Mouse (Mus musculus): ENCODE results near the gene Map4k5. TPM values are rescaled to one million over a fixed set of nuclear protein-coding genes. Genes with fewer than 3 reads are reported as not detected.

Gene Map4k5
- polyA plus RNA-seq, 1 experiment from 2014 or later = 32.0 TPM

DNA sequence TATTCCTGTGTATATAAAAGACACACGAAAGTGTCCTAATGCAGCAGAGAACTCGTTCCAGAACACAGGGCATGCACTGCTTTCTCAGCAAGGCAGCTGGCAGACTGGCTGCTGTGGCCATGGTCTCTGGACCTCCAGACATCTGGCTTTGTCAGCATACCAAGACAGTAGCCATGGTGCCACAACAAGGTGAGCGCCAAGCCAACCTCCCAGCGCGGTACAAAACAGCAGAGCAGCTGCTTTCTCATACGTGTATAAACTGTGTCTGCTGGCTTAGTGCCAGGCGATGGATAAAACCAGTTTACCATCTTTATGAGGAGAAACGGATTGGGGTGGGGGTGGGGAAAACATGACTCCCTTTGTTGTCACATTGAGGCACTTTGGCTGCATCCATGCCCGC lies 127.5 kb downstream of the Map4k5 start:
- H3K27ac ChIP-seq (ENCODE audit: low read depth) = no peak overlapping the region
- H3K4me3 ChIP-seq (ENCODE audit: low read depth, low read length) = no peak overlapping the region
- DNase-seq (ENCODE audit: low spot score) = no peak
- no peaks in the 10 kb centered on the region for H3K9me3 ChIP-seq (ENCODE audit: control insufficient read depth, low read length)
- no peaks in the 10 kb centered on the region for H3K27me3 ChIP-seq (replicated peaks; ENCODE audit: control insufficient read depth, insufficient read depth, low read length)
- ATAC-seq (replicated peaks; ENCODE audit: low FRiP score, low TSS enrichment, low read depth) = no peak
- no peak overlapping the region for H3K4me2 ChIP-seq (ENCODE audit: low read length)
- no peak overlapping the region for H3K9ac ChIP-seq (ENCODE audit: low read length)
- no peaks in the 10 kb centered on the region for H3K36me3 ChIP-seq (ENCODE audit: control insufficient read depth, insufficient read depth, low read length)
- H3K4me1 ChIP-seq (replicated peaks; ENCODE audit: control insufficient read depth, insufficient read depth, low read length) = no peaks in the 10 kb centered on the region; the same call in 1 of the 2 replicates
- 60% methylated on average over 9 of the region's 9 CpGs for WGBS

DNA sequence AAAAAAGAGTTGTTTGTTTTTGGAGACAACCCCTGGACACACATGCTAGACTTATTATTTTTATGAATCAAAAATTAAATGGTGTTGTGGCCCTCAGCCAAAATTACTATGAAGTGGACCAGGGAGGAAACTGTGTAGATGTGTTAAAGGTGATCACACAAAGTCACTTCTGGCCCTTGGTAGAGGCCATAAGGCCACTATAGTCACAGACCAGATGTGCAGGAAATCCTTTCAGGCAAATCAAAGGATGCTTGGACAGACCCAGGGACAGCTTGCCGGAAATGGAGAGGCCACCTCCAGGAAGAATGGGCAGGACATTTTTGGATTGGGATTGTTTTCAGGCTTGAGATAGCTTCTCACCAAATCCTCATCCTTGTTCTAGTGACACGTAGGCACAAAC lies 131.4 kb downstream of the Map4k5 start:
- ATAC-seq (replicated peaks; ENCODE audit: low FRiP score, low TSS enrichment, low read depth) (no peak), DNase-seq (ENCODE audit: low spot score) (no peak)
- 71% methylated on average over 2 of the region's 2 CpGs for WGBS
- no peak overlapping the region for H3K9ac ChIP-seq (ENCODE audit: low read length)
- H3K9me3 ChIP-seq (ENCODE audit: control insufficient read depth, low read length) = no peaks in the 10 kb centered on the region
- no peaks in the 10 kb centered on the region for H3K27me3 ChIP-seq (replicated peaks; ENCODE audit: control insufficient read depth, insufficient read depth, low read length)
- no peak overlapping the region for H3K4me3 ChIP-seq (ENCODE audit: low read depth, low read length)
- H3K4me1 ChIP-seq (replicated peaks; ENCODE audit: control insufficient read depth, insufficient read depth, low read length) = peaks cover 22% of the 10 kb centered on the region
- H3K27ac ChIP-seq (ENCODE audit: low read depth) = no peak overlapping the region
- no peak overlapping the region for H3K4me2 ChIP-seq (ENCODE audit: low read length)
- no peaks in the 10 kb centered on the region for H3K36me3 ChIP-seq (ENCODE audit: control insufficient read depth, insufficient read depth, low read length)

DNA sequence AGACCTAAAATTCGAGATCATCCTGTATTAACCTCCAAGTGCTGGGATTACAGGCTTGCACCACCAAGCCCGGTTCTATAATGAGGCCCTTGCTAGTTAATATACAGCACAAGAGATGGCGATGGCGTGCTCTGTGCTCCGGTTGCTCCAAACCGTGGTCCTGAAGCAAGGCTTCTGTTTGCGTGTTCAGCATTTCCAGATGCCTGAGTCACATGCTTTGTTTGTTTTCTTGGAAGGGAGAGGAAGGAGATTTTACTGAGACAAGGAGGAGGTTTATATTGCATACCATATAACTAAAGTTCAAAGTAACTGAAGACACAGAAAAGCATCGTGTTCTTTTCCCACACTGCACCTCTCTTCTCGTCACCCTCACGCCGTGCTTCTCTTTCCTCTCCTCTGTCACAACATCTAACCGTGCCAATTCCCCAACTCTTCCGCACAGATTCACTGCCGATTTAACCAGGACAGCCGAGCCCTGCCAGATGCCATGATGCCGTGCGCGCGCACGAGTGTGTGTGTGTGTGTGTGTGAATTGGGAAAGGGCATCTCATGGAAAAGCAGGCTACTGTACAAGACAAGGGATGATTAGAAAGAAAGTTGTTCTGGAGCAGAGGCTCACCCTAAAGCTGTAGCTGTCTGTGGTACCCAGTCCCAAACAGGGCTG lies 132.1 kb downstream of the Map4k5 start:
- WGBS = 83% methylated on average over 20 of the region's 20 CpGs
- Histone ChIP-seq H3K27ac (ENCODE audit: low read depth) (no peak overlapping the region), H3K4me1 (replicated peaks; ENCODE audit: control insufficient read depth, insufficient read depth, low read length) (peaks cover 22% of the 10 kb centered on the region), H3K9me3 (ENCODE audit: control insufficient read depth, low read length) (no peaks in the 10 kb centered on the region), H3K36me3 (ENCODE audit: control insufficient read depth, insufficient read depth, low read length) (no peaks in the 10 kb centered on the region), H3K9ac (ENCODE audit: low read length) (no peak overlapping the region), H3K27me3 (replicated peaks; ENCODE audit: control insufficient read depth, insufficient read depth, low read length) (no peaks in the 10 kb centered on the region), H3K4me2 (ENCODE audit: low read length) (no peak overlapping the region), H3K4me3 (ENCODE audit: low read depth, low read length) (no peak overlapping the region)
- DNase-seq (ENCODE audit: low spot score) (no peak), ATAC-seq (replicated peaks; ENCODE audit: low FRiP score, low TSS enrichment, low read depth) (no peak)

DNA sequence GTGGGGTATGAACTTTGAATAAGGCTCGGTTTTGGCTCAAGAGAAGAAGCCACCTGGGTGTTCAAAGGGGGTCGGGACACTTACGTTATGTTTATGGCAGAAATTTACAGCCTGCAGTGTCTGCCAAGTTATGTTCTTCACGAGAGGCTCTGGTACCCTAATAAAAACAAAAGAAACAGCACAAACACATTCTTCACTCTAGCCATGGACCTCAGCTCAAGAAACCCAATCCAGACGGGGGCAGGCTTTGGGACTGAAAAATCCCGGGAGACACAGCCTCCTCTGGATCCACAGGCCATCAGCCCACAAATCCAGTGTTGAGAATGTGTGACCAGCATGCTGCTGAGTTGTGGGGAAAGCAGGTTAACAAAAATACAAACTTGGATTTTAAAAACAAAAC lies 133.0 kb downstream of the Map4k5 start:
- no peak overlapping the region for H3K4me3 ChIP-seq (ENCODE audit: low read depth, low read length)
- no peak for DNase-seq (ENCODE audit: low spot score)
- no peaks in the 10 kb centered on the region for H3K9me3 ChIP-seq (ENCODE audit: control insufficient read depth, low read length)
- no peak for ATAC-seq (replicated peaks; ENCODE audit: low FRiP score, low TSS enrichment, low read depth)
- H3K27me3 ChIP-seq (replicated peaks; ENCODE audit: control insufficient read depth, insufficient read depth, low read length) = no peaks in the 10 kb centered on the region
- no peak overlapping the region for H3K4me2 ChIP-seq (ENCODE audit: low read length)
- H3K9ac ChIP-seq (ENCODE audit: low read length) = no peak overlapping the region
- 33% methylated on average over 6 of the region's 6 CpGs for WGBS
- H3K4me1 ChIP-seq (replicated peaks; ENCODE audit: control insufficient read depth, insufficient read depth, low read length) = peaks cover 22% of the 10 kb centered on the region
- no peak overlapping the region; the same call in 1 of the 2 replicates for H3K27ac ChIP-seq (ENCODE audit: low read depth)
- H3K36me3 ChIP-seq (ENCODE audit: control insufficient read depth, insufficient read depth, low read length) = no peaks in the 10 kb centered on the region

DNA sequence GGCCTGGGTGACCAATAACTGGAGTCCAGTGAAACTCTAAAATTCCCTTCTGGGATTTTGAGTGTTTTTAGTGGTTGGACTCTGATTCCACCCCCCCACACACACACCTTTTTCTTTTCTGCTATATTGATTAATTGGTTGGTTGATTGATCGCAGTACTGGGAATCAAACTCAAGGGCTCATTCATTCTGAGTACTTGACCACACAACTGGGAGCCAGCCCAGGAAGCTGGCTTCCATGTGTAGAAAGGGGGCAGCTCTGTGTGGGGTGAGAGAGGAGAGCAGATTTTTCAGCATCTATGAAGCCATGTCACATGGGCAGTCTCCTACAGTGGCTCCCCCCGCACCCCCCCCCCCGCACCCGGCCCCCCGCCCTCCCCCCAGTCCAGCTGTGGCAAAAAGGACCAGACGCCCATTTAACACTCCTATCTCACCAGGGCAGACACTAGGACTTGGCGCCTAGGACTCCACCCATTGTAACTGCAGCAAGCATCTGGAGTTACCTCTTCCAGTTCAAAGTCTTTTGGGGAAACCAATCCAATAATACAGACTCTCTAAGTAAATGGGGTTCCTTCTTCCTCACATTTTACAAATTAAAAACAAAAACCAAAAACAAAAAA lies 133.6 kb downstream of the Map4k5 start:
- Histone ChIP-seq H3K4me3 (ENCODE audit: low read depth, low read length) (no peak overlapping the region), H3K27ac (ENCODE audit: low read depth) (peak overlapping the region; percentile 58), H3K36me3 (ENCODE audit: control insufficient read depth, insufficient read depth, low read length) (no peaks in the 10 kb centered on the region), H3K4me1 (replicated peaks; ENCODE audit: control insufficient read depth, insufficient read depth, low read length) (peaks cover 22% of the 10 kb centered on the region), H3K9ac (ENCODE audit: low read length) (no peak overlapping the region), H3K4me2 (ENCODE audit: low read length) (peak overlapping the region; percentile 59), H3K27me3 (replicated peaks; ENCODE audit: control insufficient read depth, insufficient read depth, low read length) (no peaks in the 10 kb centered on the region), H3K9me3 (ENCODE audit: control insufficient read depth, low read length) (no peaks in the 10 kb centered on the region)
- WGBS = 37% methylated on average over 7 of the region's 7 CpGs
- DNase-seq (ENCODE audit: low spot score) = no peak
- no peak for ATAC-seq (replicated peaks; ENCODE audit: low FRiP score, low TSS enrichment, low read depth)

DNA sequence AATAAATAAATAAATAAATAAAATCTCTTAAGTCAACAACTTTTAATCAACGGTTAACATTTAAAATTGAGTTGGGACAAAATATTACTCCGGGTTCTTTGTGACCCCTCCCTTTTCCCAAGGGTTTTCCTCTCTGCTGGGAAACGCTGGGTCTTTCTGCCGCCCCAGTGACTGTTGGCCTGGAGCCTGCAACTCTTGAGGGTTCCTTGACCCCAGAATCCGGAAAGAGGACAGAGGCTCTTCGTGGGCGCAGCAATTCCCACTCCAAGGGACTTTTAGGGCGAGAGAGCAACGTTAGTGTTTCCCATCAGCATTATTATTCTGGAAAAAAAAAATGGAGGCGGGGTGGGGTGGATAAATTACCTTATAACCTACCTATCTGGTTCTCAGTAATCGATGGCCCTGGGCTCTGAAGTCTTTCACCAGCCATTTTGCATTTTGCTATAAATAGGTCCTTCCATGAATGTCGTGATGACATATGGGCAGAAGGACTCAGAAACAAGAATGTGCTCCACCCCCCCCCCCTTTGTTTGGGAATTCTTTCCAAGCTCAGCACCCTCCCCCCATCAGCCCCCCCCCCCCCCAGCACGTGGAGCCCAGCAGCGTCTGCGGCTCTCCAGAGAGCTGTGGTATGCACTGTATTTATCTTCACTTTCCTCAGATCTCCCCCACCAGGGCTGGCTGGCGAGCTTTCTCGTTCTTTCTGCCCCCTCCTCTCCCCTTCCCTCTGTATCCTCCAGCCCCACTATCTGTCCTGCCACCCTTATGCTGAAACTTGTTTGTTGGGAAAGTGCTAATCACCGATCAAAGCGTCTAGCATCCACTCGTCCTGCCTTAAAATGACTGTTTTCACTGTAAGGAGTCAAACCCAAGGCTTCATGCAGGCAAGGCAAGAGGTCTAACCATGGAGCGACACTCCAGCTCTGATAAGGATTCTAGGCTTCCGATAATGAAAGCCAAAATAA lies 134.5 kb downstream of the Map4k5 start:
- Histone ChIP-seq H3K9ac (ENCODE audit: low read length) (peak overlapping the region; percentile 27; the same call in 1 of the 2 replicates), H3K4me3 (ENCODE audit: low read depth, low read length) (peak overlapping the region; percentile 24), H3K4me2 (ENCODE audit: low read length) (peak overlapping the region; percentile 59), H3K4me1 (replicated peaks; ENCODE audit: control insufficient read depth, insufficient read depth, low read length) (peaks cover 22% of the 10 kb centered on the region), H3K36me3 (ENCODE audit: control insufficient read depth, insufficient read depth, low read length) (no peaks in the 10 kb centered on the region), H3K9me3 (ENCODE audit: control insufficient read depth, low read length) (no peaks in the 10 kb centered on the region), H3K27me3 (replicated peaks; ENCODE audit: control insufficient read depth, insufficient read depth, low read length) (no peaks in the 10 kb centered on the region), H3K27ac (ENCODE audit: low read depth) (peak overlapping the region; percentile 81)
- peak; percentile 72 for DNase-seq (ENCODE audit: low spot score)
- WGBS = 5% methylated on average over 21 of the region's 22 CpGs
- ATAC-seq (replicated peaks; ENCODE audit: low FRiP score, low TSS enrichment, low read depth) = peak; percentile 32; the same call in 1 of the 2 replicates

DNA sequence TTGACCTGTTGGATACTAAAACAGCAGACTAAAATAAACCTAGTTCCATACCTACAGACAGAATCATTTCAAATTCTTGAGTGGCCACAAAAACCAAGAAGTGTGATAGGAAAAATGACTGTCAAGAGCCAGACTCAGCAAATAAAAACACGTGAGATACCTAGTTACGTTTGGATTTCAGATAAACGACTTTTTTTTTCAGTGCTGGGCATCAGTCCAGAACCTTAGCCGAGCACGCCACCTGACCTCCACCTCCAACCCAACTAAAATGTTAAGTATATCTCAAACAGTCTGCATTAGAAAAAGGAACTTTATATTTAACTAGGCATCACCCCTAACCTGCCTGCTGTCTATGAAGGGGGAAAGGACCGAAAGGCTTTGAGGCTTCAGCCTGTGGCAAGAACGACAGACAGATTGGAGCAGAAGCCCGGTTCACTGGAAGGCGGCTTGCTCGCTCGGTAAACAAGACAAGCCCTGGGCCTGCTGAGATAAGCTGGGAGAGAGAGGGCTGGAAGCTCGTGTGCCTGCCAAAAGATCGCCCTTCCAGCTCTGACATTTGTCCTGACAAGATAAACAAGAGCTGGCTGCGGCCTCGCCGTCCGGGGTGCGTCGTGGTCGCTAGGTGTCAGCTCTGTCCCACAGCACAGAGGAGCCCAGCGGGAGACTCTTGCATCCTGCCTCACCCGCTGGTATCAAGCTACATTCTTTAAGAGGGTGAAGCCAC lies 135.4 kb downstream of the Map4k5 start:
- no peaks in the 10 kb centered on the region for H3K36me3 ChIP-seq (ENCODE audit: control insufficient read depth, insufficient read depth, low read length)
- peak overlapping the region; percentile 24; the same call in 1 of the 2 replicates for H3K4me3 ChIP-seq (ENCODE audit: low read depth, low read length)
- no peaks in the 10 kb centered on the region for H3K27me3 ChIP-seq (replicated peaks; ENCODE audit: control insufficient read depth, insufficient read depth, low read length)
- H3K9ac ChIP-seq (ENCODE audit: low read length) = peak overlapping the region; percentile 27; the same call in 1 of the 2 replicates
- H3K4me1 ChIP-seq (replicated peaks; ENCODE audit: control insufficient read depth, insufficient read depth, low read length) = peaks cover 22% of the 10 kb centered on the region
- WGBS = 7% methylated on average over 22 of the region's 22 CpGs
- ATAC-seq (replicated peaks; ENCODE audit: low FRiP score, low TSS enrichment, low read depth) (peak; percentile 90), DNase-seq (ENCODE audit: low spot score) (peak; percentile 84)
- peak overlapping the region; percentile 59 for H3K4me2 ChIP-seq (ENCODE audit: low read length)
- H3K9me3 ChIP-seq (ENCODE audit: control insufficient read depth, low read length) = no peaks in the 10 kb centered on the region
- H3K27ac ChIP-seq (ENCODE audit: low read depth) = peak overlapping the region; percentile 81

DNA sequence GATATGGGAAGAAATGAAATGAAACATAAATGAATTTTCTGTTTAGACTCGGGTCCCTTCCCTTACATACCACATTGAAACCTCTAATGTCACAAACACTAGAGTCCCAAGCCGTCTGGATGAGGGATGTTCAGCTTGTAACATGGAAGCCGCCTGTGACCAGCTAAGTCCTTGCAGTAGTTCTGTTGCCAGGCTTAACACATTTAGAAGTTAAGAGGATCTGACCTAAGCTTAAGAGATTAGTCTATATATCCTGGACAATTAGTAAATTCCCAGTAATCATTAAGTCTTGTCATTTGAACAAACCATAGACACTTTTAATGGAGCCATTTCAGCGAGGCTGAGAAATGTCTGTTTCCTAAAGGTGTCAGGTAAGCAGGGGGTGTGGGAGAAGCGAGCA lies 137.0 kb downstream of the Map4k5 start:
- no peaks in the 10 kb centered on the region for H3K27me3 ChIP-seq (replicated peaks; ENCODE audit: control insufficient read depth, insufficient read depth, low read length)
- no peak for ATAC-seq (replicated peaks; ENCODE audit: low FRiP score, low TSS enrichment, low read depth)
- H3K9ac ChIP-seq (ENCODE audit: low read length) = no peak overlapping the region
- H3K4me3 ChIP-seq (ENCODE audit: low read depth, low read length) = no peak overlapping the region
- H3K4me1 ChIP-seq (replicated peaks; ENCODE audit: control insufficient read depth, insufficient read depth, low read length) = peaks cover 27% of the 10 kb centered on the region
- WGBS = 76% methylated on average over 5 of the region's 5 CpGs
- no peaks in the 10 kb centered on the region for H3K36me3 ChIP-seq (ENCODE audit: control insufficient read depth, insufficient read depth, low read length)
- DNase-seq (ENCODE audit: low spot score) = no peak
- H3K9me3 ChIP-seq (ENCODE audit: control insufficient read depth, low read length) = no peaks in the 10 kb centered on the region
- H3K27ac ChIP-seq (ENCODE audit: low read depth) = no peak overlapping the region
- no peak overlapping the region for H3K4me2 ChIP-seq (ENCODE audit: low read length)

Measured in intestine, embryonic 14.5 days (tissue).